Mouse (Mus musculus) thymus, adult 2 months (tissue): Measurements from ENCODE around the gene Prodh2. TPM values are rescaled to one million over a fixed set of nuclear protein-coding genes. Genes with fewer than 3 reads are reported as not detected.
A peak's percentile ranks its signal among the peaks of the same experiment; 100 is the strongest.

Source experiments
- DNase-seq: peaks from one replicate; pipeline ENCODE4 v3.0.0; 2021
- H3K27ac ChIP-seq: fragments of 200-500 bp; 2 replicates; pipeline ENCODE4 v1.5.1; 2012; ENCODE audit warnings: low read length, control low read depth; ENCODE audit not compliant: control insufficient read depth, insufficient read depth
- H3K27me3 ChIP-seq: fragments of 200-500 bp; 2 replicates; pipeline ENCODE4 v1.6.1; 2012; ENCODE audit warnings: mild to moderate bottlenecking, low read length, moderate library complexity, mixed read lengths; ENCODE audit not compliant: control insufficient read depth, insufficient read depth
- H3K36me3 ChIP-seq: fragments of 200-500 bp; 2 replicates; pipeline ENCODE4 v1.6.1; 2012; ENCODE audit warnings: mild to moderate bottlenecking, low read length, moderate library complexity; ENCODE audit not compliant: control insufficient read depth, insufficient read depth
- H3K4me1 ChIP-seq: fragments of 200-500 bp; replicated peaks from 2 replicates; pipeline ENCODE4 v1.6.1; 2012; ENCODE audit warnings: low read length; ENCODE audit not compliant: control insufficient read depth, insufficient read depth
- H3K4me3 ChIP-seq: fragments of 200-500 bp; 2 replicates; pipeline ENCODE4 v1.5.1; 2012; ENCODE audit warnings: mild to moderate bottlenecking, low read length, control low read depth, moderate library complexity; ENCODE audit not compliant: control insufficient read depth, insufficient read depth
- CTCF ChIP-seq: fragments of 200-500 bp; IDR thresholded peaks from 2 replicates; pipeline ENCODE4 v1.5.1; 2012; ENCODE audit warnings: mild to moderate bottlenecking, control low read depth, low read length, moderate library complexity, borderline replicate concordance; ENCODE audit not compliant: control insufficient read depth, poor library complexity, insufficient read depth; ENCODE audit errors: extremely low read depth
- POLR2A ChIP-seq: fragments of 200-500 bp; IDR thresholded peaks from 2 replicates; pipeline ENCODE4 v1.6.1; 2012; ENCODE audit warnings: mild to moderate bottlenecking, low read length, control low read depth, moderate library complexity; ENCODE audit not compliant: control insufficient read depth, poor library complexity, insufficient read depth; ENCODE audit errors: extremely low read depth
- whole genome bisulfite sequencing: fragments of 180-500 bp; shearing (Covaris S2); methylation state at CpG from one replicate; pipeline ENCODE4 v1.1.7; 2018; 5-methylcytosine and 5-hydroxymethylcytosine counted together
- polyA plus RNA-seq: library from polyadenylated mRNA; depleted of rRNA; stranded (reverse); fragments of >200 nt; gene quantifications from 2 replicates; pipeline ENCODE4 v1.2.3, GENCODE M21; 2012

The Prodh2 gene
- polyA plus RNA-seq, 1 experiment = 0.13 TPM

DNA sequence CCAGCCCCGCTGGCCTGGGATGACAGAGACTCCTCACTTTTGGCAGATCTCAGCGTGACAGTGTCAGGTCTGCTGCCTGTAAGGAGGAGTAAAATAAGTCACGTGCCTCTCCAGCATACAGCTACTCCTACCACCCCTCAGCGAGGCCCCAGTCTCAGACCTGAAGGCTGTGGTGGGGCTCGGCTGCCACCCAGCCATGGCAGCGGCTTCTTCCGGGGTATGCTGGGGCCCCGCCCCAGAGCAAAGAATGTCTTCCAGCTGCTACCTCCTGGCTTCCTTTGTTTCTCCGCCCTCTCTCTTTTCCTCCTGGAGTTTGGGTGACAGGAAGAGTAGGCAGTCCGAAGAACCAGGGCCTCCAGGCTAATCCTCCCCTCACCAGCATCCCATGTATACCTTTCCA is 32.5 kb downstream of the Prodh2 start:
- no peak for TF ChIP-seq CTCF
- TF ChIP-seq POLR2A = no peak
- no peak for DNase-seq
- Histone ChIP-seq H3K4me1 (no peaks in the 10 kb centered on the region), H3K4me3 (no peak overlapping the region), H3K36me3 (peaks cover 45% of the 10 kb centered on the region), H3K27ac (no peak overlapping the region), H3K27me3 (no peaks in the 10 kb centered on the region)
- WGBS = 91% methylated on average over 10 of the region's 10 CpGs

DNA sequence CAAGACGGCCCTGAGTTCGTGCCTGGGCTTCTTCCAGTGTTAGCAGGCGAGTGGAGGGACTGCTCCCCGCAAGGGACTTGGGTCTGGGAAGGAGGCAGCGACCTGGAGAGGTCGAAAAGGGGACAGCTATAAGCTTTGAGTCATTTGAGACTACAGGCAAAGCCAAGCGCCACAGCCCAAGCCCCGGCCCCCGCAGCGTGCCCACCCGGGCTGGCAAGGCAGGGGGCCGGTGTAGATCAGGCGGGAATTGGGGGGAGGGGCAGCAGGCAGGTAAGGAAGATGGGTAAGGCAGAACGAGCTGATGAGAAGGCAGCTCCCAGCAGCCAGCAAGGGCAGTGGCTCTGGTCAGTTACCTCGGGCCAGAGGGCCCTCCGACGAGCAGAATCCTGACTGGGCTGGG is 33.0 kb downstream of the Prodh2 start:
- peaks cover 45% of the 10 kb centered on the region for H3K36me3 ChIP-seq
- H3K27ac ChIP-seq = no peak overlapping the region

DNA sequence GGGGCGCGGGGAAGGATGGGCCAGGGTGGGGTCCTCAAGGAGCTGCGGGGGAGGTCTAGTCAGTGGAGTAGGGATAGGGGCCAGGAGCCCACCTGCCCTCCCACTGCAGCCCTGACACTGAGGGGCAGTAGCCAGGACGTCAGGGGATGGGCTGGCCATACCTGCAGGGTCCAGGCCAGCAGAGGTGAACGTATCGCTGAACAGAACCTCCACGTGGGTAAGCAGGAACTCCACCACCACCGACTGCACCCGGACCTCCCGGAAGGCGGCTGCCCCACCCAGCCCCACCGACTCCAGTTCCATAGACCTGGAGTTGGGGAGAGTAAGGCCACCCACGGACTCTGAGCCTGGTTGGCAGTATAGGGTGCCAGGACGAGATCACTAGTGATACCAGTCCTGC is 33.6 kb downstream of the Prodh2 start:
- Histone ChIP-seq H3K4me1 (no peaks in the 10 kb centered on the region), H3K36me3 (peaks cover 48% of the 10 kb centered on the region), H3K27ac (no peak overlapping the region), H3K27me3 (no peaks in the 10 kb centered on the region), H3K4me3 (no peak overlapping the region)
- no peak for DNase-seq
- WGBS = 95% methylated on average over 14 of the region's 14 CpGs
- TF ChIP-seq POLR2A (no peak), CTCF (no peak)

More for the DNA sequence above, 33.0 kb downstream of the Prodh2 start:
- Histone ChIP-seq H3K27me3 (no peaks in the 10 kb centered on the region), H3K4me3 (no peak overlapping the region), H3K4me1 (no peaks in the 10 kb centered on the region)
- TF ChIP-seq POLR2A (no peak), CTCF (no peak)
- DNase-seq = no peak
- WGBS = 93% methylated on average over 17 of the region's 17 CpGs

DNA sequence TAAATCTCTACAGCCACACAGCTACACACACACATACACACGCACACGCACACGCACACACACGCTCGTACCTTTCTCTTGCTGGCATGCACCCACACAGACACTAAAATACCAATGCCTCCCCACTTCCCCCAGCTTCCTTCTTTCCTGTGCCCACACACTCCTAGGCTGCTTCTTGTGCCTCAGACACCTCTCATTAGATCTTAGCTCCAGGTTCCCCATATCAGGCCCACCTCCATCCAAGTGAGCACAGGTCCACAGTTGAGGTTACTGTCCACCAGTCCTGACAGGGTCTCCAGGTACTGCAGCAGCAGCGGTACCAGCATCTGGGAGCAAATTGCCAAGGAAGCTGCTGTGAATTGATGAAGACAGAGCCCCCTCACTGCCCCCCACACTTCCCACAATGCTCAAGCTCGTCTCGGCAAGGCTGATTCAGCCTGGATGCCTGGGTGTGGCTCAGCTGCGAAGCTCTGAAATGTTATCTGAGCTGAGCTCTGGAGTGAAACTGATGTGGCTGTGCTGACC is 37.9 kb downstream of the Prodh2 start:
- TF ChIP-seq POLR2A (no peak), CTCF (no peak)
- no peak for DNase-seq
- H3K36me3 ChIP-seq = peaks cover 44% of the 10 kb centered on the region
- peaks cover 12% of the 10 kb centered on the region for H3K4me1 ChIP-seq
- 86% methylated on average over 9 of the region's 9 CpGs for WGBS
- H3K27me3 ChIP-seq = no peaks in the 10 kb centered on the region
- no peak overlapping the region for H3K27ac ChIP-seq
- no peak overlapping the region for H3K4me3 ChIP-seq

DNA sequence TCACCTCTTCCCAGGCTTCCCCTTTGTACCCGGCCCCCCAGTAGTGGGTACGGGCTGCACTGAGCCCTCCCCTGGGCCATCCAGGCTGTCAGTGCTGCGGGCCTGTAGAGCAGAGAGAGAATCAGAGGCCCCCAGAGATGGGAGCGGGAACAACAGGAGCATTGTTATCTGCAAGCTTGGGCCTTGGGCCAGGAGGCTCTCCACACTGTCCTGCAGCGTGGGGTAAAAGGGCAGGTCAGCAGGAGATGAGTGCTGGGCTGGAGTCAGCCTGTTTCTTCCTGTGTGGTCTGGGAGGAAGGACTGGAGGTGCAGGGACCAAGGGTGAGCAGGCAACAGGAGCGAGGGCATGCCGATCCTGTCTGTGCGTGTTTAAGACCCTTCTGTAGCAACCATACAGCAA is 39.5 kb downstream of the Prodh2 start:
- no peak overlapping the region for H3K27ac ChIP-seq
- H3K36me3 ChIP-seq = peaks cover 31% of the 10 kb centered on the region
- no peaks in the 10 kb centered on the region for H3K27me3 ChIP-seq
- TF ChIP-seq CTCF (no peak), POLR2A (no peak)
- H3K4me3 ChIP-seq = no peak overlapping the region
- no peak for DNase-seq
- 87% methylated on average over 8 of the region's 8 CpGs for WGBS
- H3K4me1 ChIP-seq = peaks cover 12% of the 10 kb centered on the region

DNA sequence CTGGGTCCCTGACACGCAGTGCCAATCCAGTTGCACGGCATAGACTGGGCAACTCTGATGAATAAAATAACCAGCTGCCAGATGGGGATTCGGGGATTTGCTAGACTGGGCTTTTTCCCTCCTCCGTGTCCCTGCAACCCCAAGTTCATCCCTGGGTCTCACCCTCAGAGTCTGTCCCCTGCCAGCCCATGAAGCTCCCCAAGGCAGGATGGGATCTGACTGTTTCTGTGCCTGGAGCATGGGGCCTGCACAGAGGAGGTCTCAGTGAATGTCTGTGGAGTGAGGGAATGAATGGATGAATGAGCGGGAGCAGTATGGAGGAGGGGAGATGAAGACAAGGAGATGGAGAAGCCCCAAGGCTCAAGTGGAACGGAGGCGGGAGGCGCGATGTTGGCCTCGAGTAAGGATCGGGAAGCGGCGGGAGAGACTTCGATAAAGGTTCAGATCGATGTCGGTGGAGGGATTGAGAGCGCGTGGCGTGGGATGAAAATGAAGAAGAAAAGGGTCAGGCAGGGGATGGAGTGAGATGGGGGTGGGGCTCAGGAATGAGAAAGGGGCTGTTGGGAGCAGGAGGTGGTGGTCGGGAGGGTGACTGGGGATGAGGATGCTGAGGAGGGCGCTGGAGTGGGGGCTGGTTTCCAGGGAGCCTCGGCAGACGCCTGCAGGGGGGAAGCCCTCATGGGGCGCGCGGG is 40.7 kb downstream of the Prodh2 start:
- Histone ChIP-seq H3K27ac (no peak overlapping the region), H3K4me3 (peak overlapping the region; percentile 80), H3K4me1 (peaks cover 12% of the 10 kb centered on the region), H3K36me3 (peaks cover 20% of the 10 kb centered on the region), H3K27me3 (no peaks in the 10 kb centered on the region)
- 38% methylated on average over 26 of the region's 26 CpGs for WGBS
- TF ChIP-seq CTCF = peak; percentile 25; the same call in 1 of the 2 replicates
- TF ChIP-seq POLR2A = no peak
- peak; percentile 22 for DNase-seq
